Mouse (Mus musculus) embryo, embryonic 11 days (tissue): ENCODE data around the gene Arhgap10.

Experiments used
- DNase-seq: peaks from one replicate; pipeline ENCODE4 v3.0.0-alpha.2; 2015

Gene Arhgap10

DNA sequence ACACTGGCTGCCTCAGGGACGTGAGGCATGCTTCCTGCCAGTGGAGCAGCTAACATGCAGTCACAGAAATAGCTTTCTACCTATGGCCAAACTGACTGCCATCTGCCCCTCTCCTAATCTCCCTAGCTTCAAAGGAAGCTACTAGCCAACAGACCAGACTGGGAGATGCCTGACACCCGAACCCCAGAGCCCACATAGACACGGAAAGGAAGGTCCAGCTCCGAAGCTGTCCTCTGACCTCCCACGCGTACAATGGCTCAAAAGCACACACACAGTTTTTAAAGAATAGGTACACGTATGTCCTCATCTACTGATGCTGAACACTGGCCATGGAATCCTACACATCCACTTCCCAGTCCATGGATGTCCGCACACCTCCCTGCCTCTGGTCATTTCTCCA is 2.0 kb downstream of the Arhgap10 start:
- no peak for DNase-seq

GRCm38 (mm10) chr8:77515201-77515600 is 2.6 kb downstream of the Arhgap10 start:
- no peak for DNase-seq

- DNase-seq, result peak; percentile 52
These were observed 5.8 kb downstream of the Arhgap10 start for GRCm38 (mm10) chr8:77511750-77512493.

DNA sequence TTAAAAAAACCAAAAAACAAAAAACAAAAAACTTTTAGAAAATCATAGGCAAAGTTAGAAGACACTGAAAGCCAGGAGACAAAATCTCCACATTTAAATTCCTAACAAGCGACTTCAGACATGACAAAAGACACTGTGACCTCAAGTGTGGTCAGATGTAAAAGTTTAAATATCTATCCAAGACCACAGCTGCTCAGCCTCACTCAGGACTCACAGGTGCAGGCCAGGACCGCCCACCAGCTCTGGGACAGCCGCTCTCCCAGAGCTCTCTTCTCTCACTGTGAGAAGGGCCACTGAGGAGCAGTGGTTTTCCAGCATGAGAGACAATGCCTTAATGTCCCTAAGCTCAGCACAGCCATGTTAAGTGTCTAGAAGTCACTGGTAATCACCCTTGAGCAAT is 7.3 kb downstream of the Arhgap10 start:
- no peak for DNase-seq

GRCm38 (mm10) chr8:77509044-77509443 is 8.7 kb downstream of the Arhgap10 start:
- no peak for DNase-seq

DNA sequence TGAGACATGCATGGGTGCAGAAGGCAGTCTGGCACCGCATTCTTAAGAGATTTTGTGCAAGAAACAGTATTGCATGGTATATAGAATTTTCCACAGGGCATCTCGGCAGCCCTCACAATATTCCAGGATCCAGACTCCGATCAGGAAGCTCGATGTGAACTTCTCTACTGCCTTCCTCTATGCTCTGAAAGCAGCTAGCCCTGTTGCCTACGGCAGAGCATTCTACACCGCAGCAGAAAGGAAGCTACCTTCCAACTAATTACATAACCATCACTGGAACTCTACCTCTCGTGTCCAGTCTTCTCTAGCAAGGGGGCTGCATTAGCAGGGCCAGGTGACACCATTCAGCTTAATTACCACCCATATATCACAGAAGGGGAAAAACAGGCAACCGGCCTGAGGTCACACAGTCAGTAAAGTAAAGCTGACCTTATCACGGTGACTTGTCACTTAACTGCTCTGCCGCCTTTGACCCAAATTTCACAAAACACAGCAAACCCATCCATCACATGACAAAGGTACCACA is 10.2 kb downstream of the Arhgap10 start:
- DNase-seq, result no peak

DNA sequence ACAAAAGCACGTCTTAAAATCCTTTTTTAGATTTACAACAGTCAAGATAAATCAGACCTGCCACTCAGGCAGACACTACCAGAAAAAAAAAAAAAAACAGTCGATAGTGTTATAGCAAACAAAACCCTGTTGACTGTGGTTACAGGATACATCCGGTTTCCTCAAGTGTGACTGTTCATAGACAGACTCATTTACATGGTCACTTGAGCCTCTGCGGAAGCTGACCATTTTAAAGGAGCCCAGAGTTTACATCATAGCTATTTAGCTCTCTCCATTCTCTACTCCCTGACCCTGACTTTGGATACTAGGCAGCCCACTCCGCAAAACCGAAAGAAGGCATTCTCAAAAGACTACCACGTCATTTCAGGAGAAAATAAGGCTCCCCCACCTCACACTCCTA is 11.2 kb downstream of the Arhgap10 start:
- no peak for DNase-seq

GRCm38 (mm10) chr8:77502547-77502946 is 15.2 kb downstream of the Arhgap10 start:
- DNase-seq, result no peak

GRCm38 (mm10) chr8:77501131-77501530 is 16.6 kb downstream of the Arhgap10 start:
- DNase-seq, result no peak

- DNase-seq, result no peak
These were observed 17.5 kb downstream of the Arhgap10 start for GRCm38 (mm10) chr8:77500264-77500663.

DNA sequence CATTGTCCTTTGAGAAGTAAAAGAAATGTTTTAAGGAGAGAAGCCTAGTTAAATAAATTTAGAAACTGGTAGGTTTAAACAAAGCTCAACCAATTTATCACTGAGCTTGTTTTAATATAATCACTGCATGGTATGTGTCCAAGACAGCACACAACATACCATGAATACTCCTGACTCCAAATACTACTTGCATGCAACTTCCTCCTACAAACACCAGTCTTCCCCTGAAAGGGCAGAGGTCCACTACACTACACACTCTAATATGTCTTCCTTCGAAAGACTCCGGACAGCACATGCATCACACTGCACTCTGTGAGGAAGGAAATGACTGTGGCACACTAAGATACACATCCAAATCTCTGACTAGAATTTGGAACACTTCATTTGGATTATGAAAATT is 20.3 kb downstream of the Arhgap10 start:
- DNase-seq, result no peak

GRCm38 (mm10) chr8:77496253-77496652 is 21.5 kb downstream of the Arhgap10 start:
- no peak for DNase-seq

DNA sequence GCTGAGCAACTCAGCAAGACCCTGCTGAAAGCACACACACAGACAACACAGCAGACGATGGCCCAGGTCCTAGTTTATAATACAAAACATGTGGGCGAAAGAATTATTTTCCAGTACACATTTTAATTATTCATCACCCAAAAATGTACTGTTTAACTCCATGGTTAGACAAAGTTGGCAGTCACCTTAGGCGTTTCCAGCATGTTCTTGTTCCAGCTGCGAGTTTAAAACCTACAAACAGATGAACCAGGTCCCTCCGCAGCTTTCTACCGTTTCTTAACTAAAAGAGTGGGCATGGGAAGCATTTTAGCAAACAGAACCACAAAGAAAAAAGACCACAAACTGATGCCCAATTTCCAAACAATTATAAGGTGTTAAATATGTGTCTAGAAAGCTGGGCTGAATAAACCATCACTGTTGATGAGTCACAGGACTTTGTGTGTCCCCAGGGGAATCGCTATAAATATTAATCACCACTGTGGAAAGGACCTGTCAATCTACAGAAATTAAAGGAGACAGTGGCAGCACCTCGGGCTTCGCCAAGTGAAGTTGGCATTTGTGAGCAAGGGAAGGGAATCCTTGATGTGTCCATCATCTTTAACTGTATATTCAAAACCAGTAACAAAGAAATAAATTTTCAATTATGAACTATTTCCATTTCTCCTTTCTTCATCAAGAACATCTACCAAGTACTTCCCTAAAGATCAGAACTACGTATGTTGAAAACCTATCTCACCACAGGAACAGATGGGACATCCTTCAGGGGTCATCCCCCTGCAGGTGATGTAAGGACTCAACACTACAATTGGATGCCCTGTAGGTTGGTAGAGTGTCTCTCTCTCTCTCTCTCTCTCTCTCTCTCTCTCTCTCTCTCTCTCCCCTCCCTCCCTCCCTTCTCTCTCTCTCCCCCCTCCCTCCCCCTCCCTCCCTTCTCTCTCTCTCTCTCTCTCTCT is 23.1 kb downstream of the Arhgap10 start:
- DNase-seq, result no peak

GRCm38 (mm10) chr8:77492356-77493058 is 25.2 kb downstream of the Arhgap10 start:
- no peak for DNase-seq

- no peak for DNase-seq
These were observed 26.4 kb downstream of the Arhgap10 start for GRCm38 (mm10) chr8:77491231-77491923.

DNA sequence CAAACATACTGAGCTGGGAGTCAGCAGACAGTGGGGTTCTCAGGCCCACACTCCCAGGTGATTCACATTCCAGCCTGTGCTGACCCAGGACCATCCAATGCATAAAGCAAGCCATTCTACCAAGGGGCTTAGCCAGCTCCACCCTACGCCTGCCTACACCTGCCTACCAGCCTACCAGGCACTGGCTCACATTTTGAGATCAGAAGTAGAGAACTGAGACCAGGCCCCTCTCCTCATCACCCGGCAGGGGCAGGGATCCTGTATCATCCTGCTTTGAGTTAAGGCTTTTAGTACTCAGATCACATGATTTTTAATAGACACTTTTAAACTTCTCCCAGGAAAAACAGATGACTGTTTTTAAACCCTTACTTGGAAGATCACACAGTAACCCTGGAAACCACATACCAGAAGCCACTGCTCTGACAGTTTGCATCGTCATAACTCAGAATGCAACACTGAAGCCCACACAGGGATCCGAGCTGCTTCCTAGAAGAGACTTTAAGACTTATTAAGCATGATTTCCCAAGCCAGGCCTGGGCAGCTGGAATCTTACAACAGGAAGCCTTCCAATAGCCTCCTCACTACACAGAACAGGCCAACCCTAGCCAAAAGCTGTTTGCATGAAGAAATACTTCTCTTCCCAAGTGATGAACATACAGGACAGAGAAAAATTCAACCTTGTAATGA is 27.5 kb downstream of the Arhgap10 start:
- no peak for DNase-seq

- DNase-seq, result no peak
These were observed 28.5 kb downstream of the Arhgap10 start for GRCm38 (mm10) chr8:77489235-77489634.

DNA sequence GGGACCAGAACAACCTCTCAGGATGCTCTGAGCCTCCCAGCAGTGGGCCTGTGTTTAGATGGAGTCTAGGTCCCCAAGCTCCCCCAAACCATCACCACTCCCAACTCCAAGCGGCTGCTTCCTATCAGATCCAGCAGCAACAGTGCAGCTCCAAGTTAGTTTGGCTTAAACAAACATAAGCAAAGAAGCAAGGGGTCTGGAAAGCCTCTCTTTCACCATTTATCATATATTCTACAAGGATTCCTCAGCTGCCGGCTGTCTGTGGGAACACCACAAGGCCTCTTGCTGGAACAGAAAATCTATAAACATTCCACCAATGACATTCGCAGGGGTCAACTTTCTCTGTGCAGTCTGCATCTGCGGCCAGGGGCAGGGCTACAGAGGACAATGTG is 29.5 kb downstream of the Arhgap10 start:
- DNase-seq, result no peak

DNA sequence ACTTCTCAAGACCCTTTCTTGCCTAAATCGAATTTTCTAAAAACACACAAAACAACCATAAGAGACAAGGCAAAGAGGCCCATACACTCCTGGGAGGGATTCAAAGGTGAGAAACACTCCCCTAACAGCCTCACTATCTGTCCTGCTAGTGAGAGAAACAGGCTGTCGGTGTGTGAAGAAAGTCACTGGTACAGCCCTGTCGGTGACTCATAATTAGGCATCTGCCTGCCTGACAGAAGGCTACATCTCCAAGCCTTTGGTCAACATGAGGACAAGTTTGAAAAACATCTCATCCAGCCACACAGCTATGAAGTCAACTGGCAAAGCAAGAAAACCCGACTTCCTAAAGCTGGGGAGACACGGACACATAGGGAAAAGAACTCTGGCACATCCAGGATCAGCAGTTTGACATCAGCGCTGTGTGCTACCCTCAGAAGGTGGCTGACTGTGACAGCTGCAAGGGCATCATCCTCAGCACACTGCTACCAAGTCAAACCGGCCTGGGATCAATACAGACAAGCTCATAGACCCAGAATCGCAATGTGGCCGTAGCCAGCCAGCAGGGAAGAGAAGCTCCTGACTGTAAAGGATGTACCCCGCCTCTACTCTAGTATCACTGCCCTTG is 30.1 kb downstream of the Arhgap10 start:
- no peak for DNase-seq

- no peak for DNase-seq
These were observed 31.0 kb downstream of the Arhgap10 start for GRCm38 (mm10) chr8:77486749-77487148.

DNA sequence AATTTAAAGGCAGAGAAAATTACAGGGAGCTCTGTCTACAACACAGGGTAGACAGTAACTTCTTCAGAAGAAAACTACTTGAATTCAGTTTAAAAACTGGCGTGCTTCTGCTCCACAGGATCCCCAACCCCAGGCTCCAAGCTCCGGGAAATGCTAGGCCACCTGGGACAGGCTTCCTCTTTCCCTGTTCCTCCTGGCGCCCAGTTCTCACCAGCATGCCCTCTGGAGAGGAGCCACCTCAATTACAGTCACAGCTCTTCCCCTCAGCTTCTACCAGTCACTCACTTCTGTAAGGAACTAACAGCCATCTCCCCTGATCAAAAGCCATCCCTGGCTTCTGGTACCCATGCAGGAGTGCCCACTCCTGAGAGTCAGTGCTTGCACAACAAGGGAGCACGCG is 32.9 kb downstream of the Arhgap10 start:
- DNase-seq, result no peak
